Mouse (Mus musculus) heart, embryonic 14.5 days (tissue): ENCODE measurements at regions not wholly inside any gene's neighbourhood (a gene's known extent, or its start where the extent isn't known, plus 50 kb on each side); places are given as distances from the start of the nearest gene placed in this dataset.

Experiments
- ATAC-seq: fragments of 200-750 bp; cut with Nextera tagmentation; 2 replicates; pipeline ENCODE4 v1.8.0; 2017; ENCODE audit warnings: low read depth, moderate TSS enrichment; ENCODE audit not compliant: insufficient number of reproducible peaks, insufficient read depth, low FRiP score
- H3K27ac ChIP-seq, 2 experiments: fragments of 200-500 bp in 1 of 2; fragments of 300-500 bp in 1 of 2; sonication (generic) in 1 of 2; replicated peaks in 1 of 2; 2 replicates each; pipeline ENCODE4 v1.5.1; 2012 to 2014; ENCODE audit warnings: low read depth in 2 of 2, low read length in 2 of 2, control low read depth in 1 of 2, mild to moderate bottlenecking in 1 of 2, mixed read lengths in 1 of 2; ENCODE audit not compliant: control insufficient read depth in 1 of 2, insufficient read depth in 1 of 2
- H3K27me3 ChIP-seq: fragments of 300-500 bp; sonication (generic); 2 replicates; pipeline ENCODE4 v1.6.1; 2014; ENCODE audit warnings: mild to moderate bottlenecking, low read length, control low read depth; ENCODE audit not compliant: control insufficient read depth, insufficient read depth
- H3K36me3 ChIP-seq: fragments of 300-500 bp; sonication (generic); 2 replicates; pipeline ENCODE4 v1.6.1; 2014; ENCODE audit warnings: mild to moderate bottlenecking, control low read depth, low read length, mixed read lengths; ENCODE audit not compliant: control insufficient read depth, insufficient read depth
- H3K4me1 ChIP-seq, 2 experiments: fragments of 200-500 bp in 1 of 2; fragments of 300-500 bp in 1 of 2; sonication (generic) in 1 of 2; 2 replicates each; pipeline ENCODE4 v1.6.1; 2012 to 2014; ENCODE audit warnings: low read length in 2 of 2, control low read depth in 1 of 2, mixed read lengths in 1 of 2; ENCODE audit not compliant: control insufficient read depth in 2 of 2, insufficient read depth in 2 of 2
- H3K4me2 ChIP-seq: fragments of 300-500 bp; sonication (generic); 2 replicates; pipeline ENCODE4 v1.6.1; 2014; ENCODE audit warnings: mild to moderate bottlenecking, low read length
- H3K4me3 ChIP-seq, 2 experiments: fragments of 200-500 bp in 1 of 2; fragments of 300-500 bp in 1 of 2; sonication (generic) in 1 of 2; 2 replicates each; pipeline ENCODE4 v1.5.1; 2012 to 2014; ENCODE audit warnings: low read length in 2 of 2, mild to moderate bottlenecking in 2 of 2, control low read depth in 1 of 2, low read depth in 1 of 2, moderate library complexity in 1 of 2; ENCODE audit not compliant: control insufficient read depth in 1 of 2, insufficient read depth in 1 of 2
- H3K9ac ChIP-seq: fragments of 300-500 bp; sonication (generic); 2 replicates; pipeline ENCODE4 v1.6.1; 2014; ENCODE audit warnings: mild to moderate bottlenecking, low read length
- H3K9me3 ChIP-seq: fragments of 300-500 bp; sonication (generic); 2 replicates; pipeline ENCODE4 v1.6.1; 2016; ENCODE audit warnings: low read length, control low read depth; ENCODE audit not compliant: control insufficient read depth
- WGBS: fragments of 180-500 bp; shearing (Covaris S2); extraction: QIAGEN DNeasy Blood & Tissue Kit; methylation state at CpG from one replicate; pipeline ENCODE4 v1.1.7; 2014; 5-methylcytosine and 5-hydroxymethylcytosine counted together

GRCm38 (mm10) chr13:26457487-26458253 is 312.3 kb downstream of the Hdgfl1 start:
- Histone ChIP-seq H3K4me2 (no peak overlapping the region), H3K9ac (no peak overlapping the region), H3K4me1 (no peaks in the 10 kb centered on the region), H3K27me3 (no peaks in the 10 kb centered on the region), H3K9me3 (no peaks in the 10 kb centered on the region), H3K4me3 (no peak overlapping the region), H3K36me3 (no peaks in the 10 kb centered on the region), H3K27ac (no peak overlapping the region)
- no peak for ATAC-seq
- WGBS = 63% methylated on average over 4 of the region's 4 CpGs

- Histone ChIP-seq H3K4me1 (no peaks in the 10 kb centered on the region), H3K36me3 (no peaks in the 10 kb centered on the region), H3K27me3 (no peaks in the 10 kb centered on the region), H3K4me3 (no peak overlapping the region), H3K9ac (no peak overlapping the region), H3K27ac (no peak overlapping the region), H3K9me3 (no peaks in the 10 kb centered on the region), H3K4me2 (no peak overlapping the region)
- ATAC-seq = no peak
- 74% methylated on average over 4 of the region's 4 CpGs for WGBS
Measured at GRCm38 (mm10) chr13:26426639-26427038, 343.3 kb downstream of the Hdgfl1 start.

GRCm38 (mm10) chr13:26424513-26424912 is 345.5 kb downstream of the Hdgfl1 start:
- H3K4me1 ChIP-seq = no peaks in the 10 kb centered on the region
- 83% methylated on average over 1 of the region's 1 CpGs for WGBS
- ATAC-seq = no peak

GRCm38 (mm10) chr13:26405757-26406156 is 364.2 kb downstream of the Hdgfl1 start:
- Histone ChIP-seq H3K4me3 (no peak overlapping the region), H3K36me3 (no peaks in the 10 kb centered on the region), H3K4me1 (0 out of 4 replicates have a peak, but pooled peaks cover 0 to 4% of the 10 kb centered on the region in 2 experiments), H3K9ac (no peak overlapping the region), H3K9me3 (no peaks in the 10 kb centered on the region), H3K4me2 (no peak overlapping the region), H3K27me3 (no peaks in the 10 kb centered on the region), H3K27ac (no peak overlapping the region)
- no peak for ATAC-seq

More at GRCm38 (mm10) chr13:26424513-26424912, 345.5 kb downstream of the Hdgfl1 start:
- H3K9ac ChIP-seq = no peak overlapping the region
- no peak overlapping the region for H3K4me3 ChIP-seq
- H3K27ac ChIP-seq = no peak overlapping the region
- no peaks in the 10 kb centered on the region for H3K36me3 ChIP-seq
- no peak overlapping the region for H3K4me2 ChIP-seq
- no peaks in the 10 kb centered on the region for H3K27me3 ChIP-seq
- H3K9me3 ChIP-seq = no peaks in the 10 kb centered on the region

- Histone ChIP-seq H3K9ac (no peak overlapping the region), H3K4me3 (no peak overlapping the region), H3K4me2 (no peak overlapping the region), H3K9me3 (no peaks in the 10 kb centered on the region), H3K27ac (no peak overlapping the region), H3K36me3 (no peaks in the 10 kb centered on the region), H3K27me3 (no peaks in the 10 kb centered on the region), H3K4me1 (0 out of 4 replicates have a peak, but pooled peaks cover 0 to 4% of the 10 kb centered on the region in 2 experiments)
- WGBS = 41% methylated on average over 2 of the region's 2 CpGs
- no peak for ATAC-seq
Measured at GRCm38 (mm10) chr13:26404707-26405106, 365.3 kb downstream of the Hdgfl1 start.

GRCm38 (mm10) chr13:26387861-26388621 is 381.9 kb downstream of the Hdgfl1 start:
- no peaks in the 10 kb centered on the region for H3K9me3 ChIP-seq
- no peak overlapping the region for H3K9ac ChIP-seq
- H3K27ac ChIP-seq = no peak overlapping the region
- ATAC-seq = no peak
- no peaks in the 10 kb centered on the region for H3K27me3 ChIP-seq
- no peak overlapping the region for H3K4me2 ChIP-seq
- H3K36me3 ChIP-seq = no peaks in the 10 kb centered on the region
- 0 out of 4 replicates have a peak, but pooled peaks cover 0 to under 1% of the 10 kb centered on the region in 2 experiments for H3K4me1 ChIP-seq
- no peak overlapping the region for H3K4me3 ChIP-seq
- 82% methylated on average over 7 of the region's 7 CpGs for WGBS

GRCm38 (mm10) chr13:26382631-26383030 is 387.3 kb downstream of the Hdgfl1 start:
- no peaks in the 10 kb centered on the region for H3K27me3 ChIP-seq
- ATAC-seq = no peak
- H3K4me3 ChIP-seq = no peak overlapping the region
- no peaks in the 10 kb centered on the region for H3K9me3 ChIP-seq
- 52% methylated on average over 2 of the region's 2 CpGs for WGBS
- peaks cover 0 to 15% of the 10 kb centered on the region in 2 experiments; a peak in 1 of 4 replicates for H3K4me1 ChIP-seq
- no peaks in the 10 kb centered on the region for H3K36me3 ChIP-seq
- H3K4me2 ChIP-seq = no peak overlapping the region
- no peak overlapping the region for H3K27ac ChIP-seq
- no peak overlapping the region for H3K9ac ChIP-seq
